Mouse (Mus musculus): ENCODE data around the gene Mup18. TPM values are rescaled to one million over a fixed set of nuclear protein-coding genes. Genes with fewer than 3 reads are reported as not detected.
"Not testable (repeated sequence)": the region's sequence is repeated elsewhere in the genome, so short reads cannot be mapped to it uniquely, and the experiment has no call there.

Gene Mup18
- polyA plus RNA-seq (2016; fragmentation: Nextera tagmentation; extraction: Ambion mirVana) = not detected in 2 replicates

GRCm38 (mm10) chr4:61674036-61674435 lies at the start of gene Mup18:
Mup18 (minus strand) TSS chr4:61674136.
- H3K36me3 ChIP-seq; ATAC-seq (ENCODE audit: low FRiP score, low read depth); H3K9me3 ChIP-seq; H3K4me3 ChIP-seq; H3K27me3 ChIP-seq; H3K9ac ChIP-seq (replicated peaks); H3K4me2 ChIP-seq (replicated peaks); H3K27ac ChIP-seq (replicated peaks); H3K4me1 ChIP-seq: not testable (repeated sequence)
- 63% methylated on average over 2 of the region's 2 CpGs for WGBS

- 82% methylated on average over 6 of the region's 6 CpGs for WGBS
- H3K9ac ChIP-seq (replicated peaks); ATAC-seq (ENCODE audit: low FRiP score, low read depth); H3K27me3 ChIP-seq; H3K4me2 ChIP-seq (replicated peaks); H3K4me3 ChIP-seq; H3K9me3 ChIP-seq; H3K36me3 ChIP-seq; H3K27ac ChIP-seq (replicated peaks); H3K4me1 ChIP-seq: not testable (repeated sequence)
Measured at GRCm38 (mm10) chr4:61714296-61714695, 40.4 kb upstream of the Mup18 start.

Other genes starting within 250 kb of the Mup18 start
- gene Mup15, start 234.4 kb downstream of the Mup18 start, polyA plus RNA-seq (2016; fragmentation: Nextera tagmentation; extraction: Ambion mirVana) = not detected in 2 replicates
- gene Mup16, start 154.6 kb downstream of the Mup18 start, polyA plus RNA-seq (2016; fragmentation: Nextera tagmentation; extraction: Ambion mirVana) = not detected in 2 replicates
- not detected in 2 replicates for gene Mup17, start 78.3 kb downstream of the Mup18 start, polyA plus RNA-seq (2016; fragmentation: Nextera tagmentation; extraction: Ambion mirVana)
- gene Mup19, start 108.1 kb upstream of the Mup18 start, polyA plus RNA-seq (2016; fragmentation: Nextera tagmentation; extraction: Ambion mirVana) = not detected in 2 replicates
- not detected in 2 replicates for gene Mup5, start 161.1 kb upstream of the Mup18 start, polyA plus RNA-seq (2016; fragmentation: Nextera tagmentation; extraction: Ambion mirVana)

Data from midbrain, embryonic 12.5 days (tissue).